Mouse (Mus musculus) stomach, embryonic 14.5 days (tissue): ENCODE results near the gene Dnaaf2. TPM values are rescaled to one million over a fixed set of nuclear protein-coding genes. Genes with fewer than 3 reads are reported as not detected.
A peak's percentile ranks its signal among the peaks of the same experiment; 100 is the strongest.

Source experiments
- ATAC-seq: fragments of 200-750 bp; cut with Nextera tagmentation; 2 replicates; pipeline ENCODE4 v1.8.0; 2017; ENCODE audit warnings: low read depth, moderate TSS enrichment; ENCODE audit not compliant: insufficient number of reproducible peaks, insufficient read depth, low FRiP score
- H3K27ac ChIP-seq: fragments of 300-500 bp; sonication (generic); 2 replicates; pipeline ENCODE4 v1.5.1; 2014; ENCODE audit warnings: mild to moderate bottlenecking, low read length, moderate library complexity, mixed read lengths
- H3K27me3 ChIP-seq: fragments of 300-500 bp; sonication (generic); 2 replicates; pipeline ENCODE4 v1.6.1; 2014; ENCODE audit warnings: low read length, control low read depth, mixed read lengths; ENCODE audit not compliant: control insufficient read depth, insufficient read depth
- H3K36me3 ChIP-seq: fragments of 300-500 bp; sonication (generic); 2 replicates; pipeline ENCODE4 v1.6.1; 2014; ENCODE audit warnings: mild to moderate bottlenecking, control low read depth, low read length, moderate library complexity, mixed read lengths; ENCODE audit not compliant: control insufficient read depth, insufficient read depth
- H3K4me1 ChIP-seq: fragments of 300-500 bp; sonication (generic); 2 replicates; pipeline ENCODE4 v1.6.1; 2014; ENCODE audit warnings: low read length, control low read depth, mixed read lengths; ENCODE audit not compliant: control insufficient read depth, insufficient read depth
- H3K4me2 ChIP-seq: fragments of 300-500 bp; sonication (generic); replicated peaks from 2 replicates; pipeline ENCODE4 v1.6.1; 2014; ENCODE audit warnings: low read depth, low read length, control low read depth
- H3K4me3 ChIP-seq: fragments of 300-500 bp; sonication (generic); 2 replicates; pipeline ENCODE4 v1.5.1; 2014; ENCODE audit warnings: low read depth, low read length, control low read depth
- H3K9ac ChIP-seq: fragments of 300-500 bp; sonication (generic); replicated peaks from 2 replicates; pipeline ENCODE4 v1.6.1; 2014; ENCODE audit warnings: low read depth, mild to moderate bottlenecking, control low read depth, low read length, moderate library complexity, mixed read lengths
- H3K9me3 ChIP-seq: fragments of 300-500 bp; sonication (generic); 2 replicates; pipeline ENCODE4 v1.6.1; 2016; ENCODE audit warnings: low read depth, low read length, control low read depth; ENCODE audit not compliant: control insufficient read depth
- WGBS: fragments of 180-500 bp; shearing (Covaris S2); extraction: QIAGEN DNeasy Blood & Tissue Kit; methylation state at CpG from one replicate; pipeline ENCODE4 v1.1.7; 2014; 5-methylcytosine and 5-hydroxymethylcytosine counted together
- polyA plus RNA-seq: library from polyadenylated mRNA; unstranded; fragments of >200 nt; fragmentation: Nextera tagmentation; extraction: Ambion mirVana; gene quantifications from 2 replicates; pipeline ENCODE4 v1.2.1, GENCODE M21; 2014

Dnaaf2 gene
- polyA plus RNA-seq, 1 experiment from 2014 or later = 9.4 TPM

GRCm38 (mm10) chr12:69190522-69190921 is 7.7 kb downstream of the Dnaaf2 start:
- Histone ChIP-seq H3K4me2 (no peak overlapping the region), H3K4me1 (peaks cover 9% of the 10 kb centered on the region), H3K36me3 (peaks cover 18% of the 10 kb centered on the region), H3K27me3 (no peaks in the 10 kb centered on the region), H3K27ac (no peak overlapping the region), H3K4me3 (no peak overlapping the region), H3K9me3 (no peaks in the 10 kb centered on the region), H3K9ac (no peak overlapping the region)
- no peak for ATAC-seq
- WGBS = 97% methylated on average over 1 of the region's 1 CpGs

GRCm38 (mm10) chr12:69190074-69190473 is 8.2 kb downstream of the Dnaaf2 start:
- 90% methylated on average over 9 of the region's 9 CpGs for WGBS
- ATAC-seq = no peak

GRCm38 (mm10) chr12:69186811-69187471 is 11.3 kb downstream of the Dnaaf2 start:
- Histone ChIP-seq H3K36me3 (peaks cover 16% of the 10 kb centered on the region), H3K4me1 (peaks cover 15% of the 10 kb centered on the region), H3K4me2 (no peak overlapping the region), H3K9me3 (no peaks in the 10 kb centered on the region), H3K27me3 (no peaks in the 10 kb centered on the region), H3K9ac (no peak overlapping the region), H3K27ac (no peak overlapping the region), H3K4me3 (no peak overlapping the region)
- no peak for ATAC-seq
- WGBS = 71% methylated on average over 5 of the region's 5 CpGs

More at GRCm38 (mm10) chr12:69190074-69190473, 8.2 kb downstream of the Dnaaf2 start:
- H3K4me1 ChIP-seq = peaks cover 13% of the 10 kb centered on the region
- no peak overlapping the region for H3K9ac ChIP-seq
- H3K9me3 ChIP-seq = no peaks in the 10 kb centered on the region
- H3K4me2 ChIP-seq = no peak overlapping the region
- H3K4me3 ChIP-seq = no peak overlapping the region
- no peak overlapping the region for H3K27ac ChIP-seq
- H3K27me3 ChIP-seq = no peaks in the 10 kb centered on the region
- H3K36me3 ChIP-seq = peaks cover 18% of the 10 kb centered on the region

DNA sequence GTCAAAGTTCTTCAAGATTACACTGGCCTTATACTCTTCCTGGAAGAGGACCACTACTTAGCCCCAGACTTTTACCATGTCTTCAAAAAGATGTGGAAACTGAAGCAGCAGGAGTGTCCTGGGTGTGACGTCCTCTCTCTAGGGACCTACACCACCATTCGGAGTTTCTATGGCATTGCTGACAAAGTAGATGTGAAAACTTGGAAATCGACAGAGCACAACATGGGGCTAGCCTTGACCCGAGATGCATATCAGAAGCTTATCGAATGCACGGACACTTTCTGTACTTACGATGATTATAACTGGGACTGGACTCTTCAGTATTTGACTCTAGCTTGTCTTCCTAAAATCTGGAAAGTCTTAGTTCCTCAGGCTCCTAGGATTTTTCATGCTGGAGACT is 12.9 kb downstream of the Dnaaf2 start:
- H3K4me3 ChIP-seq = peak overlapping the region; percentile 76
- no peaks in the 10 kb centered on the region for H3K9me3 ChIP-seq
- H3K36me3 ChIP-seq = peaks cover 18% of the 10 kb centered on the region
- peak overlapping the region; percentile 94 for H3K4me2 ChIP-seq
- WGBS = 78% methylated on average over 7 of the region's 7 CpGs
- ATAC-seq = no peak
- H3K27me3 ChIP-seq = no peaks in the 10 kb centered on the region
- peaks cover 15% of the 10 kb centered on the region for H3K4me1 ChIP-seq
- H3K9ac ChIP-seq = peak overlapping the region; percentile 84; the same call in 1 of the 2 replicates
- H3K27ac ChIP-seq = no peak overlapping the region

GRCm38 (mm10) chr12:69184342-69185295 is 13.6 kb downstream of the Dnaaf2 start:
- H3K9ac ChIP-seq = peak overlapping the region; percentile 84
- H3K27me3 ChIP-seq = no peaks in the 10 kb centered on the region
- peak overlapping the region; percentile 76 for H3K4me3 ChIP-seq
- ATAC-seq = peak; percentile 59; the same call in 1 of the 2 replicates
- no peaks in the 10 kb centered on the region for H3K9me3 ChIP-seq
- H3K36me3 ChIP-seq = peaks cover 12% of the 10 kb centered on the region
- 2% methylated on average over 75 of the region's 86 CpGs for WGBS
- peak overlapping the region; percentile 94 for H3K4me2 ChIP-seq
- peak overlapping the region; percentile 85; the same call in 1 of the 2 replicates for H3K27ac ChIP-seq
- peaks cover 15% of the 10 kb centered on the region for H3K4me1 ChIP-seq

DNA sequence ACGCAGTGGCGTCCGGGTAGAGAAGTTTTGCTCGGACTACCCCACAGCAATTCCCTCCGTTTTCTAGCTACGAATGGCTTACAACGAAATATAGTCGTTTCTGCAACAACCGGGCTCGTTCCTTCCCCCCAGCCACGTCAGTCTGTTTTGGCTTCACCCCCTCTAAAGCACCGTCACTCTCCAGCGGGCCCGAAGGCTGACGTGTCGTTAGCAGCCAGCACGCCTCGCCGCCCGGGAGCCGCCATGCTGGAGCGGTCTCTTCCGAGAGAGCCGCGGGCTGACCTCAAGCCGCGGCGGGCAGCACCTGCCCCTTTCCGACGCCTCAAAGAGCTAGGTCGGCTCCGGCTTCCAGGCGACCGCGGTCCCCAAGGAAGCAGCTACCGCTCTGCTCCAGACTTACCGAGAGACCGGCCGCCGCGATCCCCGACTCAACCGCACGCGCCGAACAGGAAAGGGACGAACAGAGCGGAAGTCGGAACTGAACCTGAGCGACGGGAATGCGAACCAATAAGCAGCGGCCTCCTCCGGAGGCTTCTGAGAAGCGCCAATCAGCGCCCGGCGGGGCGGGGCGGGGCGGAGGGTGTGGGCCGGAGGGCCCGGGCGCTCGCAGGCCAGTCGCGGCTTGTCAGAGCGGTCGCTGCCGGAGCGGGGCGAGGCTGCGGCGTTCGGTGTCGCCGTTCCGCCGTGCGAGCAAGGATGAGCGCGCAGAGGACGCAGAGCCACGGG is 14.5 kb downstream of the Dnaaf2 start, which contains the start of the genes Rpl36al and Mgat2:
Gene Rpl36al (minus strand): TSS at position 501 of the 726 bp plus-strand sequence.
Gene Mgat2 (plus strand): TSS at position 575 of the 726 bp plus-strand sequence.
- Histone ChIP-seq H3K4me2 (peak within 1 kb of the TSS; percentile 94), H3K9ac (peak within 1 kb of the TSS; percentile 84), H3K4me1 (peaks cover 15% of the 10 kb centered on the region), H3K27ac (peak within 1 kb of the TSS; percentile 85; the same call in 1 of the 2 replicates), H3K27me3 (no peaks in the 10 kb centered on the region), H3K4me3 (peak within 1 kb of the TSS; percentile 76), H3K36me3 (peaks cover 12% of the 10 kb centered on the region), H3K9me3 (no peaks in the 10 kb centered on the region)
- WGBS = under 1% methylated on average over 84 of the region's 84 CpGs
- peak; percentile 98 for ATAC-seq

- H3K27ac ChIP-seq = no peak overlapping the region
- ATAC-seq = no peak
- WGBS = 91% methylated on average over 4 of the region's 4 CpGs
- no peaks in the 10 kb centered on the region for H3K9me3 ChIP-seq
- H3K36me3 ChIP-seq = peaks cover 7% of the 10 kb centered on the region
- no peak overlapping the region for H3K9ac ChIP-seq
- H3K4me2 ChIP-seq = no peak overlapping the region
- no peak overlapping the region for H3K4me3 ChIP-seq
- peaks cover 9% of the 10 kb centered on the region for H3K4me1 ChIP-seq
- H3K27me3 ChIP-seq = no peaks in the 10 kb centered on the region
Measured at GRCm38 (mm10) chr12:69181800-69182199, 16.4 kb downstream of the Dnaaf2 start.

- no peaks in the 10 kb centered on the region for H3K9me3 ChIP-seq
- WGBS = 62% methylated on average over 12 of the region's 12 CpGs
- no peak overlapping the region for H3K4me2 ChIP-seq
- no peak for ATAC-seq
- no peak overlapping the region for H3K4me3 ChIP-seq
- H3K9ac ChIP-seq = no peak overlapping the region
- no peaks in the 10 kb centered on the region for H3K27me3 ChIP-seq
- no peaks in the 10 kb centered on the region for H3K4me1 ChIP-seq
- peaks cover 15% of the 10 kb centered on the region for H3K36me3 ChIP-seq
- no peak overlapping the region for H3K27ac ChIP-seq
Measured at GRCm38 (mm10) chr12:69179371-69179770, 18.9 kb downstream of the Dnaaf2 start.
